Mouse (Mus musculus): ENCODE measurements around the gene Cuedc2. TPM values are rescaled to one million over a fixed set of nuclear protein-coding genes. Genes with fewer than 3 reads are reported as not detected.

Cuedc2 gene
- polyA plus RNA-seq, 1 experiment from 2014 or later = 75.3 TPM

DNA sequence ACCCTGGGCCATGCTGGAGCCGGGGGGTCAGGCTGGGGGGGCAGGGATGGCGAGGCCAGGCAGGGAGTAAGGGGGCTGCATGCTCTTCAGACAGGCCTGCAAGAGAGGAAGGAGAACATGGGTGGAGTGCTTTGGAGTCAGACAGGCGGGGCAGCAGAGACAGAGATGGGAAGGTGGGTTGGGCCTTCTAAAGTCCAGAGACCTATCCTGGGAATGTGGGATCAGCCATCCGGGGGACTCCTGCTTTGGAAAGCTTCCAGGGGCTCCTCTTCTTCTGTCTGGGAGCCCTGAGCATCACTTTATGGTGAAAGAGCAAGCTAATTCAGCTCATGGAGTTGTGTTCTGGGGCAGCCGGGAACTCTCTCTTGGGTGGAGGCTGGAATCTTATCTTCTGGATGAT is 13.6 kb downstream of the Cuedc2 start:
- WGBS = 62% methylated on average over 5 of the region's 5 CpGs
- TF ChIP-seq CTCF (IDR thresholded peaks at IDR 0.05; ENCODE audit: low read depth) = no peak
- TF ChIP-seq EP300 (optimal IDR thresholded peaks at IDR 0.05) = no peak
- ATAC-seq (ENCODE audit: low FRiP score, low TSS enrichment) = no peak
- Histone ChIP-seq H3K9me3 (ENCODE audit: control insufficient read depth, low read length) (no peaks in the 10 kb centered on the region), H3K36me3 (ENCODE audit: control insufficient read depth, insufficient read depth, low read length) (no peaks in the 10 kb centered on the region), H3K27me3 (ENCODE audit: control insufficient read depth, insufficient read depth, low read length) (no peaks in the 10 kb centered on the region; the same call in 1 of the 2 replicates), H3K4me1 (replicated peaks; ENCODE audit: control insufficient read depth, insufficient read depth) (peaks cover 7% of the 10 kb centered on the region), H3K9ac (ENCODE audit: low read length) (no peak overlapping the region), H3K4me2 (replicated peaks; ENCODE audit: low read depth) (no peak overlapping the region), H3K4me3 (ENCODE audit: low read depth, low read length) (no peak overlapping the region), H3K27ac (replicated peaks) (no peak overlapping the region)
- no peak for DNase-seq (ENCODE audit: low spot score)

DNA sequence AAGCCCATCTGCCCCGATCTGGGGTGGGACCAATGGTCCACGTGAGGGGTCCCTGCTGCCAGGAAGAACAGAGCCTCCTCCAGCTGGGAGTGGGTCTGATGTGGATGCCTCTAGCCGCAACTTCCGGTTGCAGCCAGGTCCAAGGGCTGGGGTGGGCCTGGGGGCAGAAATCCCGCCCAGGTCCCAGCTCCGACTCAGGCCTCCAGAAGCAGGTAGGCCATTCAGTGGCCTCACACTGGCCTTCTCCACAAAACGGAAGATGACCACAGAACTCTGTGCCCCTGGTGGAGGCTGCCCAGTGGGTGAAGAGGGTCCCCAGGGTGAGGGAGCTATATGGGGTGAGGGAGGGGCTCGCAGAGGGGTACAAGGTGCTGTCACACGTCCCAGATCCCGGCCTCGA is 14.1 kb downstream of the Cuedc2 start:
- H3K27ac ChIP-seq (replicated peaks) = no peak overlapping the region
- H3K36me3 ChIP-seq (ENCODE audit: control insufficient read depth, insufficient read depth, low read length) = no peaks in the 10 kb centered on the region
- no peaks in the 10 kb centered on the region; the same call in 1 of the 2 replicates for H3K27me3 ChIP-seq (ENCODE audit: control insufficient read depth, insufficient read depth, low read length)
- H3K4me2 ChIP-seq (replicated peaks; ENCODE audit: low read depth) = no peak overlapping the region
- no peak overlapping the region for H3K9ac ChIP-seq (ENCODE audit: low read length)
- TF ChIP-seq EP300 (optimal IDR thresholded peaks at IDR 0.05) = no peak
- no peak for TF ChIP-seq CTCF (IDR thresholded peaks at IDR 0.05; ENCODE audit: low read depth)
- no peak overlapping the region for H3K4me3 ChIP-seq (ENCODE audit: low read depth, low read length)
- peaks cover 6% of the 10 kb centered on the region for H3K4me1 ChIP-seq (replicated peaks; ENCODE audit: control insufficient read depth, insufficient read depth)
- no peaks in the 10 kb centered on the region for H3K9me3 ChIP-seq (ENCODE audit: control insufficient read depth, low read length)
- no peak for DNase-seq (ENCODE audit: low spot score)
- 70% methylated on average over 11 of the region's 11 CpGs for WGBS
- ATAC-seq (ENCODE audit: low FRiP score, low TSS enrichment) = no peak

DNA sequence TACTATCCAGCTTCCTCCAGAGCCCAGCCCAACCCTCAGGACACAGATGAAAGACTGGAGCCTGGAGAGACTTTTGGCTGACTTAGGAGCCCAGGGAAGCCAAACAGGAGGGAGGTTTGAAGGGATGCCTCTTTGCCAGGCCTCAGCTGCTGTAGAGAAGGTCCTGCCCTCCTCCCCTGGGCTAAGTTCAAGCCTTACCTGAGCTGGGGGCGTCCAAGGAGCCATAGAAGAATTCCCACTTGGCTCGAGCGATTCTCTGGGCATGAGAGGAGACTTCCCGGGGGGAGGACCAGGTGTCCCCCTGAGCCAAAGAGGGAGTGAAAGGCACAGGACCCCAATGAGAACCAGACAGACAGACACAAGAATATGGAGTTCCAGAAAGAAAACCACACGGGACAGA is 14.8 kb downstream of the Cuedc2 start:
- 0 out of 2 replicates have a peak, but pooled peaks cover 2% of the 10 kb centered on the region for H3K4me1 ChIP-seq (replicated peaks; ENCODE audit: control insufficient read depth, insufficient read depth)
- H3K27ac ChIP-seq (replicated peaks) = no peak overlapping the region
- DNase-seq (ENCODE audit: low spot score) (no peak), ATAC-seq (ENCODE audit: low FRiP score, low TSS enrichment) (no peak)
- H3K27me3 ChIP-seq (ENCODE audit: control insufficient read depth, insufficient read depth, low read length) = no peaks in the 10 kb centered on the region; the same call in 1 of the 2 replicates
- no peaks in the 10 kb centered on the region for H3K9me3 ChIP-seq (ENCODE audit: control insufficient read depth, low read length)
- no peak overlapping the region for H3K9ac ChIP-seq (ENCODE audit: low read length)
- H3K4me2 ChIP-seq (replicated peaks; ENCODE audit: low read depth) = no peak overlapping the region
- TF ChIP-seq EP300 (optimal IDR thresholded peaks at IDR 0.05) (no peak), CTCF (IDR thresholded peaks at IDR 0.05; ENCODE audit: low read depth) (no peak)
- no peaks in the 10 kb centered on the region for H3K36me3 ChIP-seq (ENCODE audit: control insufficient read depth, insufficient read depth, low read length)
- no peak overlapping the region for H3K4me3 ChIP-seq (ENCODE audit: low read depth, low read length)
- 69% methylated on average over 5 of the region's 5 CpGs for WGBS

GRCm38 (mm10) chr19:46322996-46323572 is 15.4 kb downstream of the Cuedc2 start:
- WGBS = 70% methylated on average over 13 of the region's 13 CpGs
- no peaks in the 10 kb centered on the region for H3K36me3 ChIP-seq (ENCODE audit: control insufficient read depth, insufficient read depth, low read length)
- H3K27me3 ChIP-seq (ENCODE audit: control insufficient read depth, insufficient read depth, low read length) = peaks cover 1% of the 10 kb centered on the region; the same call in 1 of the 2 replicates
- no peaks in the 10 kb centered on the region for H3K9me3 ChIP-seq (ENCODE audit: control insufficient read depth, low read length)
- no peak overlapping the region for H3K27ac ChIP-seq (replicated peaks)
- no peak overlapping the region for H3K4me2 ChIP-seq (replicated peaks; ENCODE audit: low read depth)
- TF ChIP-seq EP300 (optimal IDR thresholded peaks at IDR 0.05) (no peak), CTCF (IDR thresholded peaks at IDR 0.05; ENCODE audit: low read depth) (no peak)
- H3K4me3 ChIP-seq (ENCODE audit: low read depth, low read length) = no peak overlapping the region
- no peak overlapping the region for H3K9ac ChIP-seq (ENCODE audit: low read length)
- DNase-seq (ENCODE audit: low spot score) (no peak), ATAC-seq (ENCODE audit: low FRiP score, low TSS enrichment) (no peak)
- 0 out of 2 replicates have a peak, but pooled peaks cover 2% of the 10 kb centered on the region for H3K4me1 ChIP-seq (replicated peaks; ENCODE audit: control insufficient read depth, insufficient read depth)

DNA sequence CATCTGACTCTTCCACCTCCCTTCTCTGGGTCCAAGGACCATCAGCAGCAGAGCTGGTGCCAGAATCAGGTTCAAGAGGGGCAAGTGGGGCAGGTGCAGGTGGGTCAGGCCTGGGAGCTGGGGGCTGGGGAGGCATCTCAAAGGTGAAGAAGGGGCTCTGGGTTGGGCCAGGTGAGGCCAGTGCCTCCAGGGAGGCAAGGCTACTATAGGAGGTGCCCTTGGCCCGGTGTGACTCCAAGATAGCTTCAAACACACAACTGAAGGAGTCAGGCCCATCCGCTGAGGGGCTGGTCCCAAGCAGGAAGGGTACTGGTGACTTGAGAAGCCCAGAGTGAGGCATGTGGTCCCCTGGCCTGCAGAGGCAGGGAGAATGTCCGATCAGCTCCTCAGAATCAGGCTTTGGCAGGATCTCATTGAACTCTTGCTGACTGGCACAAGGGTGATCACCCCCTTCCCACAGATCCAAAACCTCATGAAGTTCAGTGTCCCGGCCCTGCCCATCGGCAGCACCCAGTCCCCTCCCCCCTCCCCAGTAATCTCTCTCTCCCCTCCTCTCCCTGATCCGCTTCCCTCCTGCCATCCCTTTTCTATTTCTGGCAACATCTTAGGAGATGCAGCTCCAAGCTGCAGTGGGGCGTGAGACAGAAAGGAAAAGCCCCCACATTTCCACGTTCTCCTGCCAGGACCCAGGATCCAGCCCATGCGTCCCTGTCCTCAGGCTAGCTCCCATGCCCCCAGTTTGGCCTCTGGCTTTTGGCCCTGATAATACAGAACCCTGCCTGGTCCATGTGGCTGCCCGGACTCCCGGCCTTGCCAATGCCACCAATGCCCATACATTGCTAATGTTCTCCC is 16.1 kb downstream of the Cuedc2 start:
- no peaks in the 10 kb centered on the region for H3K9me3 ChIP-seq (ENCODE audit: control insufficient read depth, low read length)
- TF ChIP-seq CTCF (IDR thresholded peaks at IDR 0.05; ENCODE audit: low read depth) (no peak), EP300 (optimal IDR thresholded peaks at IDR 0.05) (no peak)
- no peak overlapping the region for H3K4me3 ChIP-seq (ENCODE audit: low read depth, low read length)
- no peak for DNase-seq (ENCODE audit: low spot score)
- no peak for ATAC-seq (ENCODE audit: low FRiP score, low TSS enrichment)
- H3K4me2 ChIP-seq (replicated peaks; ENCODE audit: low read depth) = no peak overlapping the region
- no peak overlapping the region for H3K9ac ChIP-seq (ENCODE audit: low read length)
- 62% methylated on average over 11 of the region's 11 CpGs for WGBS
- H3K36me3 ChIP-seq (ENCODE audit: control insufficient read depth, insufficient read depth, low read length) = no peaks in the 10 kb centered on the region
- H3K27ac ChIP-seq (replicated peaks) = no peak overlapping the region; the same call in 1 of the 2 replicates
- peaks cover 3% of the 10 kb centered on the region; the same call in 1 of the 2 replicates for H3K27me3 ChIP-seq (ENCODE audit: control insufficient read depth, insufficient read depth, low read length)
- H3K4me1 ChIP-seq (replicated peaks; ENCODE audit: control insufficient read depth, insufficient read depth) = 0 out of 2 replicates have a peak, but pooled peaks cover under 1% of the 10 kb centered on the region

Data from stomach, postnatal 0 days (tissue).